Mouse (Mus musculus): ENCODE data around the gene Exoc3l4.

- TF ChIP-seq POLR2A (IDR thresholded peaks at IDR 0.05; ENCODE audit: control insufficient read depth, low read depth, low read length) (peak; percentile 93; the same call in 1 of the 2 replicates), CTCF (IDR thresholded peaks at IDR 0.05; ENCODE audit: control insufficient read depth, insufficient read depth, insufficient replicate concordance, low read depth, low read length) (no peak)
These were observed 25.6 kb downstream of the Exoc3l4 start, which contains the start of gene Tnfaip2 for GRCm38 (mm10) chr12:111442309-111443010.
